Mouse (Mus musculus): Measurements from ENCODE around the gene Cdkn1b. TPM values are rescaled to one million over a fixed set of nuclear protein-coding genes. Genes with fewer than 3 reads are reported as not detected.

Gene Cdkn1b
- polyA plus RNA-seq, 2 experiments: 18.8 to 29.8 TPM

DNA sequence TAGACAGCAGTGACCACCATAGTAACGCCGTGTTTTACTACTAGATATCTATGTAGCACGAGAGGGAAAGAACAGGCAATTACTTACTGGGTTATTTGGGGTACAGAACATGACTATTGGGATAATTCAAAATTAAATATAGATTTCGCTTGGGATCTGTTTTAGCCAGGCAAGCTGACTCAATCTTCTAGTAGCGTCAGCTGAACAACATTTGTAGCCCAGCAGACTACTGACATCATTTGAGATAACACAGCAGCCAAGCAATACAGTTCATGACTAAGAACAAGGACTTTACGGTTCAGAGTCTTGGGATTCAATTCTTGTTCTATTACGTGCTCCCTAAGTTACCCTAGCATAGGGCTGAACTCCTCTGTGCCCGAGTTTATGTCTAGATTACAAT is 33.7 kb upstream of the Cdkn1b start:
- no peak for ATAC-seq (ENCODE audit: low FRiP score, low read depth)
- Histone ChIP-seq H3K36me3 (ENCODE audit: control insufficient read depth, insufficient read depth, low read length) (no peaks in the 10 kb centered on the region), H3K27me3 (ENCODE audit: control insufficient read depth, insufficient read depth, low read length) (no peaks in the 10 kb centered on the region), H3K27ac (replicated peaks; ENCODE audit: low read depth, low read length) (no peak overlapping the region), H3K4me3 (replicated peaks; ENCODE audit: low read length) (no peak overlapping the region), H3K9ac (ENCODE audit: low read depth, low read length, severe bottlenecking) (no peak overlapping the region), H3K4me2 (replicated peaks; ENCODE audit: low read depth, low read length, severe bottlenecking) (no peak overlapping the region), H3K4me1 (ENCODE audit: control insufficient read depth, insufficient read depth, low read length) (no peaks in the 10 kb centered on the region), H3K9me3 (ENCODE audit: control insufficient read depth, low read length) (no peaks in the 10 kb centered on the region)
- no peak for DNase-seq (ENCODE audit: low spot score)
- TF ChIP-seq POLR2A (IDR thresholded peaks at IDR 0.05; ENCODE audit: borderline replicate concordance, extremely low read depth, insufficient read depth, insufficient read length): no peak
- WGBS: 89% methylated on average over 8 of the region's 8 CpGs

DNA sequence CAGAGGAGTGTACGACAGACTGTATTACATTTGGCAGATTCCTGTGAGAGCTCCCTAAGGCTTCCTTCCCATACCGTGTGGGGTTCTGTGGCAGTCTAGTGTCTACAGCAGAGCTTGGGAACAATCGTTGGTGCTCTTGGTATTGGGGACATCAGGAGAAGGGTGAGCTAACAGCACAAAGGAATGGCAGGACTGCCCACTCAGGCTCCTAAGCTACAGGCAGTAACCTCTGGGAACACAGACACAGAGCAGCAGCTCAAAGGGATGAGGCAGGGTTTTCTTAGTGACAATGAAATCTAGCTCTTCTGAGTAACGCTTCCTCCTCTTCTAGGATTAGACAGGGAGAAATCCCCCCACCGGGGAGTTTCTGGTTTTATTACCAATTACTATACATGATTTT is 33.2 kb upstream of the Cdkn1b start:
- DNase-seq (ENCODE audit: low spot score) (no peak), ATAC-seq (ENCODE audit: low FRiP score, low read depth) (no peak)
- H3K4me1 ChIP-seq (ENCODE audit: control insufficient read depth, insufficient read depth, low read length): no peaks in the 10 kb centered on the region
- H3K4me2 ChIP-seq (replicated peaks; ENCODE audit: low read depth, low read length, severe bottlenecking): no peak overlapping the region
- H3K9ac ChIP-seq (ENCODE audit: low read depth, low read length, severe bottlenecking): no peak overlapping the region
- no peaks in the 10 kb centered on the region for H3K27me3 ChIP-seq (ENCODE audit: control insufficient read depth, insufficient read depth, low read length)
- 45% methylated on average over 5 of the region's 5 CpGs for WGBS
- H3K36me3 ChIP-seq (ENCODE audit: control insufficient read depth, insufficient read depth, low read length): no peaks in the 10 kb centered on the region
- no peak overlapping the region for H3K4me3 ChIP-seq (replicated peaks; ENCODE audit: low read length)
- no peak for TF ChIP-seq POLR2A (IDR thresholded peaks at IDR 0.05; ENCODE audit: borderline replicate concordance, extremely low read depth, insufficient read depth, insufficient read length)
- H3K27ac ChIP-seq (replicated peaks; ENCODE audit: low read depth, low read length): no peak overlapping the region
- H3K9me3 ChIP-seq (ENCODE audit: control insufficient read depth, low read length): no peaks in the 10 kb centered on the region

GRCm38 (mm10) chr6:134887711-134888449 is 32.3 kb upstream of the Cdkn1b start:
- no peak overlapping the region for H3K27ac ChIP-seq (replicated peaks; ENCODE audit: low read depth, low read length)
- H3K4me1 ChIP-seq (ENCODE audit: control insufficient read depth, insufficient read depth, low read length): no peaks in the 10 kb centered on the region
- ATAC-seq (ENCODE audit: low FRiP score, low read depth) (no peak), DNase-seq (ENCODE audit: low spot score) (peak; percentile 62)
- H3K4me3 ChIP-seq (replicated peaks; ENCODE audit: low read length): no peak overlapping the region
- no peak for TF ChIP-seq POLR2A (IDR thresholded peaks at IDR 0.05; ENCODE audit: borderline replicate concordance, extremely low read depth, insufficient read depth, insufficient read length)
- no peak overlapping the region for H3K9ac ChIP-seq (ENCODE audit: low read depth, low read length, severe bottlenecking)
- H3K36me3 ChIP-seq (ENCODE audit: control insufficient read depth, insufficient read depth, low read length): no peaks in the 10 kb centered on the region
- 3% methylated on average over 10 of the region's 10 CpGs for WGBS
- no peaks in the 10 kb centered on the region for H3K27me3 ChIP-seq (ENCODE audit: control insufficient read depth, insufficient read depth, low read length)
- no peaks in the 10 kb centered on the region for H3K9me3 ChIP-seq (ENCODE audit: control insufficient read depth, low read length)
- no peak overlapping the region for H3K4me2 ChIP-seq (replicated peaks; ENCODE audit: low read depth, low read length, severe bottlenecking)

- no peaks in the 10 kb centered on the region for H3K27me3 ChIP-seq (ENCODE audit: control insufficient read depth, insufficient read depth, low read length)
- ATAC-seq (ENCODE audit: low FRiP score, low read depth) (no peak), DNase-seq (ENCODE audit: low spot score) (no peak)
- no peaks in the 10 kb centered on the region for H3K4me1 ChIP-seq (ENCODE audit: control insufficient read depth, insufficient read depth, low read length)
- no peak for TF ChIP-seq POLR2A (IDR thresholded peaks at IDR 0.05; ENCODE audit: borderline replicate concordance, extremely low read depth, insufficient read depth, insufficient read length)
- WGBS: 1% methylated on average over 4 of the region's 4 CpGs
- H3K9me3 ChIP-seq (ENCODE audit: control insufficient read depth, low read length): no peaks in the 10 kb centered on the region
- H3K27ac ChIP-seq (replicated peaks; ENCODE audit: low read depth, low read length): no peak overlapping the region
- no peaks in the 10 kb centered on the region for H3K36me3 ChIP-seq (ENCODE audit: control insufficient read depth, insufficient read depth, low read length)
- no peak overlapping the region for H3K4me2 ChIP-seq (replicated peaks; ENCODE audit: low read depth, low read length, severe bottlenecking)
- H3K9ac ChIP-seq (ENCODE audit: low read depth, low read length, severe bottlenecking): no peak overlapping the region
- no peak overlapping the region for H3K4me3 ChIP-seq (replicated peaks; ENCODE audit: low read length)
Observed at GRCm38 (mm10) chr6:134888563-134889017, 31.6 kb upstream of the Cdkn1b start.

GRCm38 (mm10) chr6:134889763-134890162 is 30.4 kb upstream of the Cdkn1b start:
- Histone ChIP-seq H3K9ac (ENCODE audit: low read depth, low read length, severe bottlenecking) (no peak overlapping the region), H3K4me2 (replicated peaks; ENCODE audit: low read depth, low read length, severe bottlenecking) (no peak overlapping the region), H3K9me3 (ENCODE audit: control insufficient read depth, low read length) (no peaks in the 10 kb centered on the region), H3K27me3 (ENCODE audit: control insufficient read depth, insufficient read depth, low read length) (no peaks in the 10 kb centered on the region), H3K27ac (replicated peaks; ENCODE audit: low read depth, low read length) (no peak overlapping the region), H3K36me3 (ENCODE audit: control insufficient read depth, insufficient read depth, low read length) (no peaks in the 10 kb centered on the region), H3K4me3 (replicated peaks; ENCODE audit: low read length) (no peak overlapping the region), H3K4me1 (ENCODE audit: control insufficient read depth, insufficient read depth, low read length) (no peaks in the 10 kb centered on the region)
- no peak for DNase-seq (ENCODE audit: low spot score)
- WGBS: 81% methylated on average over 1 of the region's 1 CpGs
- ATAC-seq (ENCODE audit: low FRiP score, low read depth): no peak
- no peak for TF ChIP-seq POLR2A (IDR thresholded peaks at IDR 0.05; ENCODE audit: borderline replicate concordance, extremely low read depth, insufficient read depth, insufficient read length)

Data from limb, embryonic 14.5 days (tissue).